Mouse (Mus musculus) R1 (cell line): ENCODE data around the gene Utp15.

Source experiments
- DNase-seq: peaks from one replicate; pipeline ENCODE4 v3.0.0-alpha.2; 2018; ENCODE audit warnings: low read depth, low spot score

Utp15 gene

DNA sequence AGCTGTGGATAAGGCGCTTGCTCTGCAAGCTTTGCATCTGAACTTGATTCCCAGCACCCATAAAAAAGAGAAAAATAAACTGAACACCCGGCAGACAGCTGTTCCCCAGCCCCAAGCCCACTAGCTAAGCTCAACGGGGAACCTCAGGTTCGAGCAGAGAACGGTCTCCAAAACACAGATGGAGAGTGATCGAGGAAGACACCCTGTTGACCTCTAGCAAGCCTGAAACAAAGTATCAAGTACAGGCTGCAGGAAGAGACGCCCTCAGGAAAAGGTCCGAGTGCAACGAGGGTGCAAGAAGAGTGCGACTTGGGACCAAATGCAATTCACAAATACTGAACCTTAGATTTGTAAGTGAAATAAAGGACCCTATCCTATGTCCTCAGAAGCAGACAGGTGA is 13.2 kb downstream of the Utp15 start:
- no peak for DNase-seq

- no peak for DNase-seq
These were observed 17.5 kb downstream of the Utp15 start for GRCm38 (mm10) chr13:98245386-98245785.

GRCm38 (mm10) chr13:98244571-98245350 is 18.1 kb downstream of the Utp15 start:
- DNase-seq = no peak

GRCm38 (mm10) chr13:98241531-98242282 is 21.1 kb downstream of the Utp15 start:
- DNase-seq = no peak

- peak; percentile 75 for DNase-seq
These were observed 22.7 kb downstream of the Utp15 start for GRCm38 (mm10) chr13:98239978-98240641.

GRCm38 (mm10) chr13:98235451-98235850 is 27.4 kb downstream of the Utp15 start:
- DNase-seq = no peak

GRCm38 (mm10) chr13:98230511-98230910 is 32.3 kb downstream of the Utp15 start:
- no peak for DNase-seq

DNA sequence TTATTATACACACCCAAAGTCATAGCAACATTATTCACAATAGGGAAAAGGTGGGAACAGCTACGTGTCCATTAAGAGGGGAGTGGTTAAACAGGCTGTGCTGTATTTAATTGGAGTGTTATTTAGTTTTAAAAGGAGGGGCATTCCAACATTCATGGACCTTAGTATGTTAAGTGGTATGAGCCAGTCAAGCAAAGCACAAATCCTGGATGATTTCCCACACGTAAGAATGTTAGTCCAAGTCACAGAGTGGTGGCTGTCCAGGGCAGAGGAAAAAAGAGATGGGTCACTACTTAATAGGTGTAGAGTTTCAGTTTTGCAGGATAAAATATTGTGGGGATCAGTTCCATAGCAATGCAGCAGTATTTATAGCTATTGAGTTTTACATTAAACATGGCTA is 36.6 kb downstream of the Utp15 start:
- DNase-seq = no peak

DNA sequence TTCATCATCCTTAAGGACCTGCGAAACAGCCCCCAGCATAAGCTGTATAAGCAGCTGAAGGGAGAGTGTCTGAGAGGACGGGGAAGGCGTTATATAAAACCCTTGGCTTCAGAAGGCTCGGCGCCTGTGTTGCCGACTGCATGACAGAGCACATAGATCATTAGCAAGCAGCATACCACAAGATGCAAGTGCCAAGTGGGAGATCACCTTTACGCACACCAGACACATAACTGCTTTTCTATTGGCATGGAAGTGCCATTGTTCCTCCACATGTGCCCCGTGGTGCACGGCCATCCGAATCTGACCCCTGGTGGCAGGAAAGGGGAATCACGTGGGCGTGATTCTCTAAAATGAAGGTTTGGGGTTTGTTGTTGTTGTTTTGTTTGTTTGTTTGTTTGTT is 40.0 kb downstream of the Utp15 start:
- peak; percentile 67 for DNase-seq

- DNase-seq = no peak
These were observed 52.7 kb downstream of the Utp15 start for GRCm38 (mm10) chr13:98210137-98210536.

DNA sequence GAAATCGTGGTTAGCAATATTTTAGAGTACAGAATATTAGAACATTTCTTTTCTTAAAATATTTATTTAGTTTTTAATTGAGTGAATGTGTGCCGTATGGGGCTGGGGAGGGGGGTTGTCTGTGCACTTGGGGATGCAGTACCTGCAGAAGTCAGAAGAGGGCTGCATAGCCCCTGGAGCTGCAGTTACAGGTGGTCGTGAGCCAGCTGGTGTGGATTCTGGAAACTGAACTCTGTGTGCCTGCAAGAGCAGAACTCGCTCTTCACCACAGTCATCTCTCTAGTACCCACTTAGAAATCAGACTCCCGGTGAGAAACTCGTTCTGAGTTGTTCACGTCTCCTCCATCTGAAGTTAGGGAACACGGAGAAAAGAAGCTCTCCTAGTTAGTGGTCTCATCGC is 54.0 kb downstream of the Utp15 start:
- DNase-seq = peak; percentile 39

GRCm38 (mm10) chr13:98206546-98206870 is 56.3 kb downstream of the Utp15 start:
- DNase-seq = no peak

GRCm38 (mm10) chr13:98205771-98206545 is 56.9 kb downstream of the Utp15 start, which contains the start of gene Arhgef28:
TSS of gene Arhgef28 (minus strand) at chr13:98206439.
- peak; percentile 25 for DNase-seq

GRCm38 (mm10) chr13:98205111-98205510 is 57.7 kb downstream of the Utp15 start:
- no peak for DNase-seq

DNA sequence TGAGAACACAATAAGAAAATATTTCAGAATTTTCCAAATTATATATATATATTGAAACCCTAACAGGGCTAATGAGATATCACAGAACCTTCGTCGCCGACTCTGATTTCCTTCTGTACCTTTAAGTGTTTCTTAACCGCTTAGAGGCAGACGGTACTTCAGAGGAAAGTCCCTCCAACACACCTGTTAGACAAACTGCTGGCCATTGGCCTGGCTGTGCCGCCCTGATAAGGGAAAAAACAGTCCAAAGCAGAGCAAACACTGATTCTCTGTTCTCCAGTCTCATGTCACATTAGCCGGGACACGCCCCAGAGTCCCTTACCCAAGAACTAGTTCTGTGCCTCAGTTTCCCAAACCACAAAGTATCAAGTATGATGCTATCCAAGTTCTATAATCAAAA is 58.5 kb downstream of the Utp15 start:
- no peak for DNase-seq

DNA sequence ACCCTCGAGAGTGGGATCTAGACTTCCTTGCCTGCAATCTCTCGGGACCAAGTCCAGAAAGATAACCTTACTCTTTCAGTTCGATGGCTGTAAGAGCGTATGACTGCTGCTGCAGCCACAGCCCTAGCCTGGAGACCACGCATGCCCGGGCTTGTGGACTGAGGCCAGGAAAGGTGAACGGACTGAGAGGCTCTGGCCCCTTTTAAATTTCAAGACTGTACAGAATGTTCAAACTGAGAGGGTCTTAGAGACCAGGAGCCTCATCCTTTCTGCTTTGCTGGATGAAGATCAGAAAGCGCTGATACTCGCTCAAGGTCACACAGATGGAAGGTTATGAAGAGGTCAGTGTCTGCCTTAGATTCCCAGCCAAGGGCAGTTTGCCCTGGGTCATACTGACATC is 61.4 kb downstream of the Utp15 start:
- DNase-seq = no peak
